Mouse (Mus musculus): ENCODE data around the gene Mob2. TPM values are rescaled to one million over a fixed set of nuclear protein-coding genes. Genes with fewer than 3 reads are reported as not detected.

The Mob2 gene
- polyA plus RNA-seq, 1 experiment from 2014 or later: 65.8 TPM

DNA sequence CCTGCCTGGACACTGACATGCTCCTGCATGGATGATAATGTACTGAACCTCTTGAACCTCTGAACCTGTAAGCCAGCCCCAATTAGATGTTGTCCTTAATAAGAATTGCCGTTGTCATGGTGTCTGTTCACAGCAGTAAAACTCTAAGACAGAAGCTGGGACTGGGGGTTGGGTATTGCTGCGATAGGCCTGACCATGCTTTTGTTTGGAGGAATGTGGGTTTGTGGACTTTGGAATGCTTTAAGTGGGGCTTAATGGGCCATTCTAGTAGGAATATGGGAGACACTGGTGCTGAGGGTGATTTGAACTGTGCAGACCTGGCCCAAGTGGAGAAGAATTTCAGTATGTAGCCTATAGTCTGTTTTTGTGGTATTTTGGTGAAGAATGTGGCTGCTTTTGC lies 15.5 kb downstream of the Mob2 start:
- Histone ChIP-seq H3K27me3 (ENCODE audit: control insufficient read depth, insufficient read depth, low read length) (no peaks in the 10 kb centered on the region), H3K4me1 (ENCODE audit: control insufficient read depth, insufficient read depth, low read length) (no peaks in the 10 kb centered on the region), H3K4me2 (replicated peaks; ENCODE audit: low read depth, low read length) (no peak overlapping the region), H3K27ac (ENCODE audit: low read depth, low read length) (no peak overlapping the region), H3K9ac (ENCODE audit: low read depth, low read length) (no peak overlapping the region), H3K9me3 (ENCODE audit: control insufficient read depth, low read length) (no peaks in the 10 kb centered on the region), H3K36me3 (ENCODE audit: control insufficient read depth, insufficient read depth, low read length) (no peaks in the 10 kb centered on the region), H3K4me3 (ENCODE audit: low read length) (no peak overlapping the region)
- no peak for ATAC-seq (ENCODE audit: low FRiP score, low TSS enrichment)
- WGBS: 43% methylated on average over 2 of the region's 2 CpGs

DNA sequence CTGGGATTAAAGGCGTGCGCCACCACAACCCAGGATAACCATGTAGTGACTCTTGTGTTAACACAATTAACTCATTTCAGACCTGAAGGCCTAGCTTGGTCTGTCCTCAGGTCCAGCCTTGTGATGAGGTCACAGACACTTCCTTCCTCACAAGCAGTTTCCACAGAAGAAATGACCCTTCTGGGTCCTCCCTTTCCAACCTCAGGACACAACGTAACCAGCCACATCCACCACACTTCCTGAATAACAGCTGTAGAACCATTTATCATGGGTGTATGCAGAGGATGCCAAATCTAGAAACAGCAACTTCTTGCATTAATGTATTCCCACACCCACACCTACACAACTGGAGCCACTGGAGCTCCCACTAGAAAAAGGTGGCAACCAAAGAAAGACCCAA lies 20.1 kb downstream of the Mob2 start:
- H3K4me2 ChIP-seq (replicated peaks; ENCODE audit: low read depth, low read length): no peak overlapping the region
- H3K9me3 ChIP-seq (ENCODE audit: control insufficient read depth, low read length): no peaks in the 10 kb centered on the region
- no peak overlapping the region for H3K4me3 ChIP-seq (ENCODE audit: low read length)
- no peak overlapping the region for H3K27ac ChIP-seq (ENCODE audit: low read depth, low read length)
- H3K9ac ChIP-seq (ENCODE audit: low read depth, low read length): no peak overlapping the region
- 87% methylated on average over 3 of the region's 3 CpGs for WGBS
- H3K27me3 ChIP-seq (ENCODE audit: control insufficient read depth, insufficient read depth, low read length): no peaks in the 10 kb centered on the region
- ATAC-seq (ENCODE audit: low FRiP score, low TSS enrichment): no peak
- H3K4me1 ChIP-seq (ENCODE audit: control insufficient read depth, insufficient read depth, low read length): no peaks in the 10 kb centered on the region
- H3K36me3 ChIP-seq (ENCODE audit: control insufficient read depth, insufficient read depth, low read length): no peaks in the 10 kb centered on the region

DNA sequence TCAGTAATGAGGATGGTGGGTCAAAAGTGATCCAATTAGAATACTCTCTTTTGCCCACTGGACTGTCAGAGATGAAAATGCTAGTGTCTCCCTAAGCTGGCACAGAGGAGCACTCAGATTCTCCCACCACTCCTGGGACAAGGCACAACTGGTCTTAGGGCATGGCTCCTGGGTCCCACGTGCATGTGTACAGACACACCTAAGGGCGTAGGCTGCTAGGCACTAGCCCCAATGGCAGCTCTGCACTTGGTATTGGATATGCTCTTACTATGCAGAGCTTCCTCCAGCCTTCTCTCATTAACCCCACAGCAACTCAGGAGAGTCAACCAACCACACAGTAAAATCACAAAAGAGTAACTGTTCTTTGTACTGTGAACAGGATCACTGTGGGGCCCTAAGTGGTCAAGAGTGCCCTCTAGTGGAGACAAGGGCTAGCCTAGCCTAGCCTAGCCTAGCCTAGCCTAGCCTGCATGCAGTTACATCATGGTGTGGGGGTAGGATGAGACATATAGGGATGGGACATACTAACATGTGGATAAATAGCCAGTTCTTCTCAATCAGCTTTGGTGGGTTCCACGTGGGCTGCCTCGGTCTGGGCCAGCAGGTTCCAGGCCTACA lies 23.2 kb downstream of the Mob2 start:
- Histone ChIP-seq H3K4me1 (ENCODE audit: control insufficient read depth, insufficient read depth, low read length) (no peaks in the 10 kb centered on the region), H3K36me3 (ENCODE audit: control insufficient read depth, insufficient read depth, low read length) (no peaks in the 10 kb centered on the region), H3K27ac (ENCODE audit: low read depth, low read length) (no peak overlapping the region), H3K27me3 (ENCODE audit: control insufficient read depth, insufficient read depth, low read length) (no peaks in the 10 kb centered on the region), H3K9me3 (ENCODE audit: control insufficient read depth, low read length) (no peaks in the 10 kb centered on the region), H3K9ac (ENCODE audit: low read depth, low read length) (no peak overlapping the region), H3K4me2 (replicated peaks; ENCODE audit: low read depth, low read length) (no peak overlapping the region), H3K4me3 (ENCODE audit: low read length) (no peak overlapping the region)
- ATAC-seq (ENCODE audit: low FRiP score, low TSS enrichment): peak; percentile 82
- WGBS: 73% methylated on average over 4 of the region's 4 CpGs

DNA sequence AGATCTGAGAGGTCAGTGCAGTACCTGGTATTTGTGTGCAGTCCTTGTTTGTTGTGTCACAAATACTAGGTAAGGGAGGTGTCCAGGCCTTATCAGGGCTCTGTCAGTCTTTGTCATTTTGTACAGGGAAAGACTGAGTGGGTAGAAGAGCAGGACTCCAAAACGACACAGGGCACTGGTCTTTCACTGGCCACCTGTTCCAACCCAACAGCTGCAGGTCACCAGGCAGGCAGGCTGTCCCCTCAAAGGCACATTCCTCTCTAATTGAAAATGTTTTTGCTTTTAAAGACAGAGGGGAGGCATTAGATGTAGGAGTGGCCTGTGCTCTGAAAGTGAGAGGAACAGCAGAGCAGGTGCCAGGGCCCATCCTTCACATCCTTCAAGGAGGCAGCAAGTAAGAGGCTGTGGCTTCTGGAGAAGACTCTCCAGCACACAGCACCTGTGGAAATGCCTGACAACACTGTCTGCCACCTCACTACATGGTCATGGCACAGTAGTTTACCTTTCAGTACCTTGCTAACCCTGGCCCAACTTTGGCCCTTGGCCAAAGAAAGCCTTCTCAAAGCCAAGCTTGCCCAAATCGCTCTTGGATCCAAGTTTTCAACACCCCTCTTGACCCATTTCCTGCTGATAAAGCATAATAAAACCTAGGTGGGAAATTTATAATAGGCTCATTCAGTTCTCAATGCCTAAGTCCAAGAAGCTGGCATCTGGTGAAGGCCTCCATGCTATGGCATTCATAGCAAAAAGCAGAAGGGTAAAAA lies 25.6 kb downstream of the Mob2 start:
- no peak overlapping the region for H3K4me3 ChIP-seq (ENCODE audit: low read length)
- ATAC-seq (ENCODE audit: low FRiP score, low TSS enrichment): no peak
- no peaks in the 10 kb centered on the region for H3K9me3 ChIP-seq (ENCODE audit: control insufficient read depth, low read length)
- H3K36me3 ChIP-seq (ENCODE audit: control insufficient read depth, insufficient read depth, low read length): no peaks in the 10 kb centered on the region
- H3K4me1 ChIP-seq (ENCODE audit: control insufficient read depth, insufficient read depth, low read length): no peaks in the 10 kb centered on the region
- H3K27me3 ChIP-seq (ENCODE audit: control insufficient read depth, insufficient read depth, low read length): no peaks in the 10 kb centered on the region
- 60% methylated on average over 2 of the region's 2 CpGs for WGBS
- no peak overlapping the region for H3K9ac ChIP-seq (ENCODE audit: low read depth, low read length)
- H3K4me2 ChIP-seq (replicated peaks; ENCODE audit: low read depth, low read length): no peak overlapping the region
- H3K27ac ChIP-seq (ENCODE audit: low read depth, low read length): no peak overlapping the region

DNA sequence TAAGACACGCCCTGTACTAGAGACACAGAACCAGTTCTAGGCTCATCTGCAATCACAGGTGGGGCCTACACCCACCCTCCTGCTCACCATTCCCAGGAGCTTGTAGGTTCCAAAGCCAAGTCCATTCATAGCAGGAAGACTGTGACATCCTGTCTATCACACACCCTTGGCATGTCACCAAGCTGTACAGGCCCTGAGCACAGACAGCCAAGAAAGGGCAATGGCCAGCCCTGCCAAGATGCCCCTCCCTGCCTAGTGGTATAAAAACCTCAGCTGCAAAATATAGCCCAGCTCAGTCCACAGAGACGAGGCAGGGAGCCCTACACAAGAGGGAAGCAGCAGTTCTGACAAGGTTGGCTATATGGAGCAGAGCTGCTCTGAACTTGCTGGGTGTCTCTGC lies 26.7 kb downstream of the Mob2 start:
- Histone ChIP-seq H3K4me1 (ENCODE audit: control insufficient read depth, insufficient read depth, low read length) (no peaks in the 10 kb centered on the region), H3K27ac (ENCODE audit: low read depth, low read length) (no peak overlapping the region), H3K4me2 (replicated peaks; ENCODE audit: low read depth, low read length) (no peak overlapping the region), H3K36me3 (ENCODE audit: control insufficient read depth, insufficient read depth, low read length) (no peaks in the 10 kb centered on the region), H3K9me3 (ENCODE audit: control insufficient read depth, low read length) (no peaks in the 10 kb centered on the region), H3K9ac (ENCODE audit: low read depth, low read length) (no peak overlapping the region), H3K4me3 (ENCODE audit: low read length) (no peak overlapping the region), H3K27me3 (ENCODE audit: control insufficient read depth, insufficient read depth, low read length) (no peaks in the 10 kb centered on the region)
- WGBS: 80% methylated on average over 2 of the region's 2 CpGs
- no peak for ATAC-seq (ENCODE audit: low FRiP score, low TSS enrichment)

DNA sequence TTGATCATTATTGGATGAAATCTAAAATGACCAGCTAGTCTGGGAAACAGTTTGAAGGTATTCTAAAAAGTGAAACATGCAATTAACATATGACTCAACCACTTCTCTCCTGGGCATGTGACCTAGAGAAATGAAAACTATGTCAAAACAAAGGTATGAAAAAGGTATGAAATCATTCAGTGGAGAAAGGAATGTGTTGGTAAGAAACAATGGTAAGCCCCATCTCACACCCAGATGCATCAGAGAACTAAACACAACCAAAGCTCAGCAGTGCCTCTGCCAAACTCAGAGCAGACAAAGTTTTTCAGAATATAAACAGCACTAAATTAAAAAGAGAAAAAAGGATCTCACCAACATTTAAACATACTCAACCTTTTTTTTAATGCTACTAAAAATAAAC lies 30.8 kb downstream of the Mob2 start:
- no peak overlapping the region for H3K9ac ChIP-seq (ENCODE audit: low read depth, low read length)
- no peak overlapping the region for H3K4me2 ChIP-seq (replicated peaks; ENCODE audit: low read depth, low read length)
- H3K36me3 ChIP-seq (ENCODE audit: control insufficient read depth, insufficient read depth, low read length): no peaks in the 10 kb centered on the region
- H3K27ac ChIP-seq (ENCODE audit: low read depth, low read length): no peak overlapping the region
- H3K4me3 ChIP-seq (ENCODE audit: low read length): no peak overlapping the region
- ATAC-seq (ENCODE audit: low FRiP score, low TSS enrichment): no peak
- H3K9me3 ChIP-seq (ENCODE audit: control insufficient read depth, low read length): no peaks in the 10 kb centered on the region
- no peaks in the 10 kb centered on the region for H3K27me3 ChIP-seq (ENCODE audit: control insufficient read depth, insufficient read depth, low read length)
- H3K4me1 ChIP-seq (ENCODE audit: control insufficient read depth, insufficient read depth, low read length): peaks cover 11% of the 10 kb centered on the region; the same call in 1 of the 2 replicates

DNA sequence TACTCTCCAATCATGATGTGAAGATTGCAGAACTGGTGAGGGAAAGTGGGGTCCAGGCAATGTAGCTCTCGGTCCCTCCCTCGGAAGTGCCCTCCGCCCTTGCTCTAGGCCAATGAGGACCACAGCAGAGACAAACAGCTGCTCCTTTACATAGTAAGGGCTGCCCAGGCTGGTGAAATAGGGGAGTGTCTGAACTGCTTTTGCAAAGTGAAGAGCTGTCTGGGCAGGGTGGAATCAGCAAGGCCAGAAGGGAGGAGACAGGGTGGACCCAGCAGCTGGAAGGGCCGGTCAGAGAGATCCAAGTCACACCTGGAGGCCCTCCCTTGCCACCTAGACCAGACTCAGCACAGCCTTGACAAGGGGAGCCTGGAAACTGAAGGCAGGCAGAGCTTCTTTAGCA lies 34.9 kb downstream of the Mob2 start:
- no peaks in the 10 kb centered on the region for H3K36me3 ChIP-seq (ENCODE audit: control insufficient read depth, insufficient read depth, low read length)
- ATAC-seq (ENCODE audit: low FRiP score, low TSS enrichment): 0 out of 2 replicates have a peak, but pooled peaks have one; percentile 39
- WGBS: 59% methylated on average over 4 of the region's 4 CpGs
- H3K9ac ChIP-seq (ENCODE audit: low read depth, low read length): no peak overlapping the region
- no peak overlapping the region for H3K4me3 ChIP-seq (ENCODE audit: low read length)
- no peaks in the 10 kb centered on the region for H3K27me3 ChIP-seq (ENCODE audit: control insufficient read depth, insufficient read depth, low read length)
- peaks cover 13% of the 10 kb centered on the region for H3K4me1 ChIP-seq (ENCODE audit: control insufficient read depth, insufficient read depth, low read length)
- no peak overlapping the region for H3K4me2 ChIP-seq (replicated peaks; ENCODE audit: low read depth, low read length)
- no peak overlapping the region for H3K27ac ChIP-seq (ENCODE audit: low read depth, low read length)
- H3K9me3 ChIP-seq (ENCODE audit: control insufficient read depth, low read length): no peaks in the 10 kb centered on the region

DNA sequence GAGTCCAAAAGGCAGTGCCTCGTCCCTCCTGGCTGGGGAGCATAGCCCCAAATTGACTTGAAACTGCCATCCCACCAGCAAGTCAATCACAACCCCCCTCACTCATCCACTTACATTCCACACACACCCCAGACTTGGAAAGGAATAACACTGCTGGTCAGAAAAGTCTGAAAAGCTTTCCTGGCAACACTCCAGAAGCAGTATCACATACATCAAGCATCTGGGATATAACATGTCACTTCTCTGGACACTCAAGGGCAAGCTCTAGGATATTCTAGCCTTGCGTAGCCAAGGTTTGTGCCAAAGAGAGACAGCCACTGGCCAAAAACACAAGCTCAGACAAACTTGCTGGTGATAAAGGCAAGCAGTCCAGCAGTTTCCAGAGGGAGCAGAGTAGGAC lies 35.7 kb downstream of the Mob2 start:
- Histone ChIP-seq H3K9me3 (ENCODE audit: control insufficient read depth, low read length) (no peaks in the 10 kb centered on the region), H3K9ac (ENCODE audit: low read depth, low read length) (no peak overlapping the region), H3K27ac (ENCODE audit: low read depth, low read length) (no peak overlapping the region), H3K4me3 (ENCODE audit: low read length) (no peak overlapping the region), H3K27me3 (ENCODE audit: control insufficient read depth, insufficient read depth, low read length) (no peaks in the 10 kb centered on the region), H3K4me2 (replicated peaks; ENCODE audit: low read depth, low read length) (no peak overlapping the region), H3K36me3 (ENCODE audit: control insufficient read depth, insufficient read depth, low read length) (no peaks in the 10 kb centered on the region; the same call in 1 of the 2 replicates), H3K4me1 (ENCODE audit: control insufficient read depth, insufficient read depth, low read length) (peaks cover 17% of the 10 kb centered on the region)
- 63% methylated on average over 2 of the region's 2 CpGs for WGBS
- no peak for ATAC-seq (ENCODE audit: low FRiP score, low TSS enrichment)

DNA sequence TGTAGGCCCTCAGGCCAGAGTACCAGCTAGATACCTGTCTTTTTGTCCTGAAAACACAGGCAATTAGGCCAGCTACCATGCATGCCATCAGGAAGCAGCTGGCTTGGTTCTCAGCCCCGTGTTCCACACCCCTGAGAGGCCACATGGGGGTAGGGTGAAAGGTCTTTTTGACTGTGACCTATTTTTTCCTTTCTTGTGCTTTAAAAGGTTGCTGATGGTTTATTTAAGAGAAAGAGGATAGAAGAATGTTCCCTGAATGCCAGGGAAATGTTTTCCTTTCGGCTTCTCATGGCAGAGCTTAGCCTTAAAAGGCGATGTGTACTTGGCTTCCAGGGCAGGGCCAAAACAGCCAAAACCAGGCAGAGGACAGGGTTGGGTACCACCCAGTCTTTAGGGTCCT lies 40.0 kb downstream of the Mob2 start:
- ATAC-seq (ENCODE audit: low FRiP score, low TSS enrichment): no peak
- no peaks in the 10 kb centered on the region for H3K9me3 ChIP-seq (ENCODE audit: control insufficient read depth, low read length)
- no peaks in the 10 kb centered on the region for H3K27me3 ChIP-seq (ENCODE audit: control insufficient read depth, insufficient read depth, low read length)
- H3K4me1 ChIP-seq (ENCODE audit: control insufficient read depth, insufficient read depth, low read length): peaks cover 12% of the 10 kb centered on the region; the same call in 1 of the 2 replicates
- H3K27ac ChIP-seq (ENCODE audit: low read depth, low read length): no peak overlapping the region
- no peak overlapping the region for H3K9ac ChIP-seq (ENCODE audit: low read depth, low read length)
- peaks cover 5% of the 10 kb centered on the region; the same call in 1 of the 2 replicates for H3K36me3 ChIP-seq (ENCODE audit: control insufficient read depth, insufficient read depth, low read length)
- 56% methylated on average over 3 of the region's 3 CpGs for WGBS
- H3K4me3 ChIP-seq (ENCODE audit: low read length): no peak overlapping the region
- no peak overlapping the region for H3K4me2 ChIP-seq (replicated peaks; ENCODE audit: low read depth, low read length)

Measured in kidney, embryonic 14.5 days (tissue).